38 mouse cellular contexts compared by ENCODE assay signal in the genomic region with DNA sequence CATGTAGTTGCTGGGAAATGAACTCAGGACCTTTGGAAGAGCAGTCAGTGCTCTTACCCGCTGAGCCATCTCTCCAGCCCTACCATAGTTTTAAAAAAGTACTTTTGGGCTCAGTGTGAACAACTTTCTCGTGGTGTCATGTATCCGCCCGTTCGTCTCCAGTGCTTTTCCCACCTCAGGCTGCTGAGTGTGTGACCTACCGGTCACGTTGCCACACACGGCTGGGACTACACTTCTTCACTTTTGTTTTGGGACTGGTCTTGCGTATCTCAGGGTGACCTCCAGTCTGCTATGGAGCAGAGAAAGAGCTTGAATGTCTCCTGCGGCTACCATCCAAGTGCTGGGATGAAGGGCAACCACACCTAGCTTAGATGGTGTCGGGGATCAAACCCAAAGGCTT. TPM values are rescaled to one million over a fixed set of nuclear protein-coding genes. Genes with fewer than 3 reads are reported as not detected.
"Had no signal": no experiment of that assay in that cellular context is flagged by ENCODE, and none has a peak within 500 bp of the region (broad histone marks: within the 10 kb centered on the region; RNA-seq: fewer than 3 reads in every experiment).

No protein-coding gene starts in this region.

- ATAC-seq: liver, embryonic 12.5 days; liver, postnatal 0 days; lung, postnatal 0 days; midbrain, embryonic 13.5 days; midbrain, embryonic 15.5 days; midbrain, embryonic 16.5 days had no signal

- DNase-seq: left cerebral cortex, postnatal 4 days; liver; liver, embryonic 13.5 days; liver, postnatal 0 days; lung, adult 18-20 months; lung, adult 2 months; lung, embryonic 14.5 days; lung, postnatal 10 days; lung, postnatal 14 days; lung, postnatal 36 days; lung, postnatal 4 days; midbrain, embryonic 14.5 days had no signal

- H3K9ac ChIP-seq: limb, embryonic 12.5 days; limb, embryonic 13.5 days; limb, embryonic 15.5 days; liver, embryonic 12.5 days; liver, embryonic 13.5 days; liver, embryonic 14.5 days; liver, embryonic 15.5 days; liver, postnatal 0 days; lung, embryonic 14.5 days; lung, embryonic 15.5 days; midbrain, embryonic 12.5 days; midbrain, embryonic 13.5 days; midbrain, embryonic 15.5 days; neural tube, embryonic 12.5 days; neural tube, embryonic 13.5 days had no signal

- H3K4me2 ChIP-seq: limb, embryonic 12.5 days; limb, embryonic 13.5 days; limb, embryonic 15.5 days; liver, embryonic 11.5 days; liver, embryonic 12.5 days; liver, embryonic 13.5 days; liver, embryonic 15.5 days; lung, embryonic 14.5 days; lung, embryonic 15.5 days; midbrain, embryonic 11.5 days; midbrain, embryonic 12.5 days; midbrain, embryonic 13.5 days; midbrain, embryonic 15.5 days; neural tube, embryonic 12.5 days; neural tube, embryonic 13.5 days had no signal

- H3K4me3 ChIP-seq: limb, embryonic 10.5 days; limb, embryonic 12.5 days; limb, embryonic 13.5 days; limb, embryonic 15.5 days; liver, embryonic 12.5 days; liver, embryonic 13.5 days; liver, embryonic 15.5 days; lung, embryonic 15.5 days; megakaryocyte, embryonic 14.5 days; midbrain, embryonic 10.5 days; midbrain, embryonic 12.5 days; midbrain, embryonic 13.5 days; midbrain, embryonic 15.5 days; myocyte; neural tube, embryonic 12.5 days; neural tube, embryonic 13.5 days had no signal

- H3K27me3 ChIP-seq: limb, embryonic 12.5 days; limb, embryonic 13.5 days; limb, embryonic 15.5 days; liver, embryonic 12.5 days; liver, embryonic 13.5 days; liver, embryonic 15.5 days; lung, embryonic 15.5 days; megakaryocyte, embryonic 14.5 days; midbrain, embryonic 12.5 days; midbrain, embryonic 13.5 days; midbrain, embryonic 15.5 days; neural tube, embryonic 12.5 days; neural tube, embryonic 13.5 days had no signal

- H3K4me1 ChIP-seq: limb, embryonic 10.5 days; limb, embryonic 12.5 days; limb, embryonic 13.5 days; limb, embryonic 15.5 days; liver, embryonic 12.5 days; liver, embryonic 13.5 days; liver, embryonic 15.5 days; lung, embryonic 15.5 days; megakaryocyte, embryonic 14.5 days; midbrain, embryonic 10.5 days; midbrain, embryonic 12.5 days; midbrain, embryonic 13.5 days; midbrain, embryonic 15.5 days; neural tube, embryonic 12.5 days; neural tube, embryonic 13.5 days had no signal

- H3K36me3 ChIP-seq: limb, embryonic 10.5 days; limb, embryonic 12.5 days; limb, embryonic 13.5 days; limb, embryonic 15.5 days; liver, embryonic 12.5 days; liver, embryonic 13.5 days; liver, embryonic 15.5 days; lung, embryonic 15.5 days; midbrain, embryonic 10.5 days; midbrain, embryonic 12.5 days; midbrain, embryonic 13.5 days; midbrain, embryonic 15.5 days; neural tube, embryonic 12.5 days; neural tube, embryonic 13.5 days had no signal

- H3K27ac ChIP-seq: limb, embryonic 10.5 days; limb, embryonic 12.5 days; limb, embryonic 13.5 days; limb, embryonic 15.5 days; liver, embryonic 12.5 days; liver, embryonic 13.5 days; liver, embryonic 14.5 days; liver, embryonic 15.5 days; lung, embryonic 15.5 days; macrophage; midbrain, embryonic 10.5 days; midbrain, embryonic 12.5 days; midbrain, embryonic 13.5 days; midbrain, embryonic 15.5 days; neural tube, embryonic 12.5 days; neural tube, embryonic 13.5 days had no signal

- H3K9me3 ChIP-seq: limb, embryonic 10.5 days; limb, embryonic 12.5 days; limb, embryonic 13.5 days; limb, embryonic 15.5 days; liver, embryonic 12.5 days; liver, embryonic 13.5 days; liver, embryonic 15.5 days; lung, embryonic 15.5 days; midbrain, embryonic 10.5 days; midbrain, embryonic 12.5 days; midbrain, embryonic 13.5 days; midbrain, embryonic 15.5 days; neural tube, embryonic 12.5 days had no signal

RNA-seq across cellular contexts. Expression of a gene that starts 20.6 kb away (rescaled TPM):
- polyA plus RNA-seq: liver, adult 2 months; liver, embryonic 11.5 days; liver, embryonic 12.5 days; liver, embryonic 13.5 days; liver, embryonic 14.5 days; liver, embryonic 15.5 days; liver, postnatal 0 days; macrophage had no signal

RNA-seq across cellular contexts. Expression of a gene that starts 51.2 kb away (rescaled TPM):
- polyA plus RNA-seq: limb, embryonic 10.5 days; limb, embryonic 11.5 days; limb, embryonic 12.5 days; liver, adult 2 months; liver, embryonic 12.5 days; liver, embryonic 13.5 days; liver, embryonic 14.5 days; liver, embryonic 16.5 days; liver, postnatal 0 days; lung, adult 2 months; lung, embryonic 14.5 days; lung, embryonic 15.5 days; lung, embryonic 16.5 days; lung, postnatal 0 days; macrophage; midbrain, embryonic 10.5 days; midbrain, embryonic 12.5 days; myocyte; neural tube, embryonic 11.5 days had no signal
